26 mouse cellular contexts compared by ENCODE assay signal in the genomic region with DNA sequence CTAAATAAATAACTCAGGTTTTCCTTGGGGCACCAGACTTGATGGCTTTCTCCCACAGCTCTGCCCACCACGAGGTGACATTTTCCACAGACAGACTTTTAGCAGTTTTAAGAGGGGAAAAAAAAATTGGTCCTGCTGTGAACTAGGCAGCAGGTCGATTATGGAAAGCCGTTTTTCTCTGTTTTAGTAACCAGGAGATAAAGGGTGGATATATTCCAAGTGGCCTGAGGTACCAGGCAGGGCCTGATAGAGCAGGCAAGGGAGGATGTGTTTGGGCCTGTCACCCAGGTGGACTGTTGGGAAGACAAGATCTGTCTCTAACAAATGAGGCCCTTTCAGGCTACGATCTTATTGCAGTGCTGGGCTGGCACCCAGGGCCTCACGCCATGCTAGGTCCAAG. TPM values are rescaled to one million over a fixed set of nuclear protein-coding genes. Genes with fewer than 3 reads are reported as not detected.
DNase-seq lines count a peak whose midpoint lies in the region; ATAC-seq and TF ChIP-seq lines count a peak whose summit lies in the region.
"Had no signal": no experiment of that assay in that cellular context is flagged by ENCODE, and none has a peak within 500 bp of the region (broad histone marks: within the 10 kb centered on the region; RNA-seq: fewer than 3 reads in every experiment).

No protein-coding gene starts in this region.

- 75% methylated on average over 5 of the region's 5 CpGs for WGBS in midbrain, embryonic 11.5 days
- WGBS in midbrain, embryonic 10.5 days, result 79% methylated on average over 5 of the region's 5 CpGs
- 19% methylated on average over 5 of the region's 5 CpGs for WGBS in liver, embryonic 14.5 days (ENCODE audit: insufficient replicate concordance)
- 76% methylated on average over 5 of the region's 5 CpGs for WGBS in lung, adult 2 months
- 80% methylated on average over 5 of the region's 5 CpGs for WGBS in forebrain, embryonic 14.5 days

- H3K36me3 ChIP-seq in midbrain, embryonic 11.5 days (ENCODE audit: control insufficient read depth, insufficient read depth, low read length), result no peaks in the 10 kb centered on the region
- H3K36me3 ChIP-seq in midbrain, embryonic 10.5 days, result no peaks in the 10 kb centered on the region
- no peaks in the 10 kb centered on the region for H3K36me3 ChIP-seq in liver, embryonic 14.5 days (replicated peaks; ENCODE audit: control insufficient read depth, insufficient read depth, low read depth)
- H3K36me3 ChIP-seq in forebrain, embryonic 14.5 days (ENCODE audit: control insufficient read depth, insufficient read depth, low read length), result no peaks in the 10 kb centered on the region
- H3K36me3 ChIP-seq: forebrain, embryonic 10.5 days; heart, embryonic 13.5 days; limb, embryonic 15.5 days; midbrain, embryonic 13.5 days; neural tube, embryonic 12.5 days had no signal

- H3K27ac ChIP-seq in midbrain, embryonic 11.5 days (ENCODE audit: low read depth, low read length), result no peak overlapping the region
- H3K27ac ChIP-seq in midbrain, embryonic 10.5 days (replicated peaks), result no peak overlapping the region
- peak overlapping the region; percentile 87 for H3K27ac ChIP-seq in liver, embryonic 14.5 days
- H3K27ac ChIP-seq in forebrain, embryonic 14.5 days (ENCODE audit: low read depth, low read length), result no peak overlapping the region
- H3K27ac ChIP-seq: forebrain, embryonic 10.5 days; heart, adult 2 months; heart, embryonic 13.5 days; hindbrain, postnatal 0 days; left cerebral cortex, adult 2 months; limb, embryonic 15.5 days; macrophage; midbrain, embryonic 13.5 days; neural tube, embryonic 12.5 days had no signal

- no peak overlapping the region for H3K9ac ChIP-seq in midbrain, embryonic 11.5 days (ENCODE audit: low read length)
- H3K9ac ChIP-seq in liver, embryonic 14.5 days (replicated peaks), result peak overlapping the region; percentile 54
- H3K9ac ChIP-seq in forebrain, embryonic 14.5 days (ENCODE audit: low read length), result no peak overlapping the region
- H3K9ac ChIP-seq: heart, embryonic 13.5 days; limb, embryonic 15.5 days; midbrain, embryonic 13.5 days; neural tube, embryonic 12.5 days had no signal

- no peak overlapping the region for H3K4me3 ChIP-seq in midbrain, embryonic 11.5 days (ENCODE audit: low read depth, low read length)
- H3K4me3 ChIP-seq in midbrain, embryonic 10.5 days, result no peak overlapping the region
- no peak overlapping the region for H3K4me3 ChIP-seq in liver, embryonic 14.5 days (ENCODE audit: insufficient read depth in 1 of 2, low read depth in 2 of 2, low read length in 2 of 2)
- no peak overlapping the region for H3K4me3 ChIP-seq in lung, adult 2 months (replicated peaks; ENCODE audit: extremely low read depth, low read depth, low read length)
- no peak overlapping the region for H3K4me3 ChIP-seq in forebrain, embryonic 14.5 days (ENCODE audit: low read depth, low read length)
- H3K4me3 ChIP-seq: forebrain, embryonic 10.5 days; heart, adult 2 months; heart, embryonic 13.5 days; left cerebral cortex, adult 2 months; limb, embryonic 15.5 days; midbrain, embryonic 13.5 days; neural tube, embryonic 12.5 days had no signal

- TF ChIP-seq EP300 in liver, embryonic 14.5 days (IDR thresholded peaks at IDR 0.05; ENCODE audit: low read depth), result peak; percentile 64; the same call in 1 of the 2 replicates

- no peak overlapping the region for H3K4me2 ChIP-seq in midbrain, embryonic 11.5 days
- H3K4me2 ChIP-seq in liver, embryonic 14.5 days (ENCODE audit: low read depth), result peak overlapping the region; percentile 51
- H3K4me2 ChIP-seq in forebrain, embryonic 14.5 days (ENCODE audit: low read length), result no peak overlapping the region
- H3K4me2 ChIP-seq: heart, embryonic 13.5 days; limb, embryonic 15.5 days; midbrain, embryonic 13.5 days; neural tube, embryonic 12.5 days had no signal

- no peak for TF ChIP-seq POLR2A in lung, adult 2 months (IDR thresholded peaks at IDR 0.05; ENCODE audit: borderline replicate concordance, extremely low read depth, low read depth, low read length)

- H3K27me3 ChIP-seq in midbrain, embryonic 11.5 days (ENCODE audit: control insufficient read depth, insufficient read depth, low read length), result no peaks in the 10 kb centered on the region
- no peaks in the 10 kb centered on the region for H3K27me3 ChIP-seq in midbrain, embryonic 10.5 days (ENCODE audit: low read depth, poor library complexity, severe bottlenecking)
- H3K27me3 ChIP-seq in liver, embryonic 14.5 days (ENCODE audit: control insufficient read depth, insufficient read depth, low read length), result no peaks in the 10 kb centered on the region
- no peaks in the 10 kb centered on the region for H3K27me3 ChIP-seq in forebrain, embryonic 14.5 days (replicated peaks; ENCODE audit: control insufficient read depth, insufficient read depth, low read length)
- H3K27me3 ChIP-seq: heart, embryonic 13.5 days; limb, embryonic 15.5 days; midbrain, embryonic 13.5 days; neural tube, embryonic 12.5 days had no signal

- TF ChIP-seq CTCF in liver, embryonic 14.5 days (IDR thresholded peaks at IDR 0.05; ENCODE audit: low read depth), result no peak
- TF ChIP-seq CTCF in lung, adult 2 months (IDR thresholded peaks at IDR 0.05; ENCODE audit: insufficient read depth, low read length), result no peak

- no peak for ATAC-seq in midbrain, embryonic 11.5 days (ENCODE audit: low FRiP score)
- peak; percentile 61 for ATAC-seq in erythroid progenitor cell, adult 5-6 weeks (replicated peaks; ENCODE audit: low FRiP score, poor library complexity, severe bottlenecking)
- peak; percentile 40 for ATAC-seq in liver, embryonic 14.5 days (ENCODE audit: insufficient read depth)
- ATAC-seq in forebrain, embryonic 14.5 days, result no peak
- ATAC-seq: hindbrain, postnatal 0 days; intestine, embryonic 16.5 days; lung, postnatal 0 days; midbrain, embryonic 13.5 days had no signal

- no peaks in the 10 kb centered on the region for H3K4me1 ChIP-seq in midbrain, embryonic 11.5 days (ENCODE audit: control insufficient read depth, insufficient read depth, low read length)
- H3K4me1 ChIP-seq in midbrain, embryonic 10.5 days, result peaks cover 4% of the 10 kb centered on the region
- H3K4me1 ChIP-seq in liver, embryonic 14.5 days (replicated peaks; ENCODE audit: control insufficient read depth in 2 of 2, insufficient read depth in 2 of 2, low read length in 1 of 2), result peaks cover 25 to 37% of the 10 kb centered on the region in 2 experiments
- no peaks in the 10 kb centered on the region for H3K4me1 ChIP-seq in lung, adult 2 months (ENCODE audit: control insufficient read depth, insufficient read depth, low read length)
- H3K4me1 ChIP-seq in forebrain, embryonic 14.5 days (ENCODE audit: control insufficient read depth, insufficient read depth, low read length), result no peaks in the 10 kb centered on the region
- H3K4me1 ChIP-seq: forebrain, embryonic 10.5 days; midbrain, embryonic 13.5 days; neural tube, embryonic 12.5 days had no signal

- no peaks in the 10 kb centered on the region for H3K9me3 ChIP-seq in midbrain, embryonic 11.5 days (ENCODE audit: control insufficient read depth, low read length)
- no peaks in the 10 kb centered on the region for H3K9me3 ChIP-seq in midbrain, embryonic 10.5 days (replicated peaks)
- no peaks in the 10 kb centered on the region for H3K9me3 ChIP-seq in liver, embryonic 14.5 days (ENCODE audit: control insufficient read depth, low read length)
- no peaks in the 10 kb centered on the region for H3K9me3 ChIP-seq in forebrain, embryonic 14.5 days (replicated peaks; ENCODE audit: control insufficient read depth, low read length)
- H3K9me3 ChIP-seq: heart, embryonic 13.5 days; limb, embryonic 15.5 days; midbrain, embryonic 13.5 days; neural tube, embryonic 12.5 days had no signal

- peak; percentile 47 for DNase-seq in midbrain, embryonic 11.5 days (ENCODE audit: low spot score, missing footprints)
- DNase-seq in midbrain, embryonic 10.5 days (ENCODE audit: low spot score), result no peak
- DNase-seq in liver, embryonic 14.5 days (ENCODE audit: low read depth in 3 of 3, low spot score in 3 of 3), result no peak
- no peak for DNase-seq in lung, adult 2 months
- DNase-seq in forebrain, embryonic 14.5 days (ENCODE audit: low spot score), result no peak
- no peak for DNase-seq in right cerebral cortex, adult 2 months (ENCODE audit: low spot score in 2 of 2)
- DNase-seq: cerebellum, postnatal 36 days; gastrocnemius, postnatal 25 days; heart, adult 2 months; heart, postnatal 14 days; kidney, postnatal 36 days; layer of hippocampus, adult 9-11 months; right cerebral cortex, postnatal 25 days; spleen, adult 18-20 months had no signal

RNA-seq across cellular contexts. Expression of a gene that starts 11.6 kb away (rescaled TPM):
- 173 and 183 TPM in 2 replicates for polyA plus RNA-seq in midbrain, embryonic 11.5 days (2014; fragmentation: Nextera tagmentation; extraction: Ambion mirVana)
- polyA plus RNA-seq in midbrain, embryonic 10.5 days (2016; fragmentation: Nextera tagmentation; extraction: Ambion mirVana), result 224 and 227 TPM in 2 replicates
- 10.8 and 15.9 TPM in 2 replicates for total RNA-seq in erythroid progenitor cell, adult 5-6 weeks (2015; ENCODE audit: low replicate concordance)
- total RNA-seq in erythroid progenitor cell, adult 5-6 weeks (2017; ENCODE audit: low replicate concordance), result 9.5 and 12.0 TPM in 2 replicates
- 19.2 and 22.2 TPM in 2 replicates for polyA plus RNA-seq in liver, embryonic 14.5 days (2012; rRNA removed)
- polyA plus RNA-seq in liver, embryonic 14.5 days (2014; fragmentation: Nextera tagmentation; extraction: Ambion mirVana), result 38.4 and 40.4 TPM in 2 replicates
- 82.4 and 92.0 TPM in 2 replicates for polyA plus RNA-seq in lung, adult 2 months (2012; rRNA removed)
- polyA plus RNA-seq in forebrain, embryonic 14.5 days (2014; fragmentation: Nextera tagmentation; extraction: Ambion mirVana), result 138 and 153 TPM in 2 replicates

RNA-seq across cellular contexts. Expression of a gene that starts 25.2 kb away (rescaled TPM):
- 7.1 and 8.3 TPM in 2 replicates for polyA plus RNA-seq in midbrain, embryonic 11.5 days (2014; fragmentation: Nextera tagmentation; extraction: Ambion mirVana)
- 6.4 and 9.4 TPM in 2 replicates for polyA plus RNA-seq in midbrain, embryonic 10.5 days (2016; fragmentation: Nextera tagmentation; extraction: Ambion mirVana)
- 34.0 and 39.3 TPM in 2 replicates for total RNA-seq in erythroid progenitor cell, adult 5-6 weeks (2015; ENCODE audit: low replicate concordance)
- 65.2 and 96.7 TPM in 2 replicates for total RNA-seq in erythroid progenitor cell, adult 5-6 weeks (2017; ENCODE audit: low replicate concordance)
- 23.0 and 24.1 TPM in 2 replicates for polyA plus RNA-seq in liver, embryonic 14.5 days (2012; rRNA removed)
- polyA plus RNA-seq in liver, embryonic 14.5 days (2014; fragmentation: Nextera tagmentation; extraction: Ambion mirVana), result 26.8 and 32.2 TPM in 2 replicates
- polyA plus RNA-seq in lung, adult 2 months (2012; rRNA removed), result 41.8 and 45.8 TPM in 2 replicates
- 2.2 and 2.7 TPM in 2 replicates for polyA plus RNA-seq in forebrain, embryonic 14.5 days (2014; fragmentation: Nextera tagmentation; extraction: Ambion mirVana)

RNA-seq across cellular contexts. Expression of a gene that starts 39.5 kb away (rescaled TPM):
- polyA plus RNA-seq in midbrain, embryonic 11.5 days (2014; fragmentation: Nextera tagmentation; extraction: Ambion mirVana), result 0.08 and 0.14 TPM in 2 replicates
- 0.10 and 0.21 TPM in 2 replicates for polyA plus RNA-seq in midbrain, embryonic 10.5 days (2016; fragmentation: Nextera tagmentation; extraction: Ambion mirVana)
- not detected in 2 replicates for total RNA-seq in erythroid progenitor cell, adult 5-6 weeks (2015; ENCODE audit: low replicate concordance)
- not detected in 2 replicates for total RNA-seq in erythroid progenitor cell, adult 5-6 weeks (2017; ENCODE audit: low replicate concordance)
- 0.01 and 0.02 TPM in 2 replicates for polyA plus RNA-seq in liver, embryonic 14.5 days (2012; rRNA removed)
- polyA plus RNA-seq in liver, embryonic 14.5 days (2014; fragmentation: Nextera tagmentation; extraction: Ambion mirVana), result 0.08 TPM in 1 of 2 replicates, not detected in the other
- 0.11 and 0.18 TPM in 2 replicates for polyA plus RNA-seq in lung, adult 2 months (2012; rRNA removed)
- not detected in 2 replicates for polyA plus RNA-seq in forebrain, embryonic 14.5 days (2014; fragmentation: Nextera tagmentation; extraction: Ambion mirVana)
- total RNA-seq: gastrocnemius, postnatal 25 days; heart, adult 2 months; heart, postnatal 14 days; hindbrain, postnatal 0 days; left cerebral cortex, postnatal 36 days had no signal
- polyA plus RNA-seq: heart, embryonic 13.5 days; macrophage; midbrain, embryonic 13.5 days; neural tube, embryonic 12.5 days had no signal

Comparison
In these comparisons a context has a peak if more than half of its experiments do, and no peak if none do; other contexts are left out.
1. ATAC-seq: peak in erythroid progenitor cell, adult 5-6 weeks (single experiment) and liver, embryonic 14.5 days (single experiment); none in midbrain, embryonic 11.5 days (single experiment) and forebrain, embryonic 14.5 days (single experiment).